Mouse (Mus musculus) embryonic stem cell, embryonic (primary cell): ENCODE results near the gene D630039A03Rik.

Source experiments
- CTCF ChIA-PET, 4 experiments: fragments of 300-600 bp in 2 of 4; fragments of 350-600 bp in 2 of 4; sonication (Branson Sonifier 250); formaldehyde crosslinking; loops; one replicate each; lab custom pipeline; 2022; ENCODE audit warnings: inconsistent platforms in 2 of 4; lab: Charles Lee
- POLR2A ChIA-PET, 4 experiments: fragments of 300-600 bp in 2 of 4; fragments of 350-600 bp in 2 of 4; sonication (Branson Sonifier 250); formaldehyde crosslinking; loops; one replicate each; lab custom pipeline; 2022; ENCODE audit warnings: antibody characterized with exemption in 4 of 4, inconsistent platforms in 1 of 4; lab: Charles Lee

The D630039A03Rik gene

GRCm38 (mm10) chr4:57947036-57947435 is 30.9 kb upstream of the D630039A03Rik start:
- ChIA-PET CTCF (interaction anchor here in 3 of 4 experiments (1.0 to 1.2 kb wide), 3 partner anchors 9 to 306 kb away, joined by 3 read pairs; partner anchors contain the start of gene Txn1 (in 1 of the 3)), POLR2A (interaction anchor here (0.7 to 4.0 kb wide), 19 partner anchors 9 to 1171 kb away, joined by 3 to 97 read pairs (median 5); partner anchors contain the start of genes Txn1 (in 3 of the 4) and D630039A03Rik (in 1 of the 4))

- ChIA-PET POLR2A (interaction anchor here in 3 of 4 experiments (0.6 to 9.3 kb wide), 16 partner anchors 9 to 713 kb away, joined by 3 to 108 read pairs (median 4); partner anchors contain the start of gene Txn1 (in 3 of the 3)), CTCF (no interaction called here)
Observed at GRCm38 (mm10) chr4:57942892-57943291, 26.8 kb upstream of the D630039A03Rik start.

GRCm38 (mm10) chr4:57940631-57941030 is 24.5 kb upstream of the D630039A03Rik start:
- ChIA-PET CTCF (interaction anchor here in 2 of 4 experiments (0.5 to 1.5 kb wide), 2 partner anchors 92 to 269 kb away, joined by 3 to 4 read pairs; no protein-coding TSS in a partner anchor), POLR2A (interaction anchor here (1.0 to 9.3 kb wide), 10 partner anchors 9 to 331 kb away, joined by 3 to 108 read pairs (median 5); partner anchors contain the start of gene Txn1 (in 4 of the 4))

- CTCF ChIA-PET, result no interaction called here
- POLR2A ChIA-PET, result interaction anchor here in 3 of 4 experiments (0.7 to 9.3 kb wide), 9 partner anchors 9 to 34 kb away, joined by 4 to 108 read pairs (median 9); partner anchors contain the start of gene Txn1 (in 3 of the 3)
Observed at GRCm38 (mm10) chr4:57937292-57937691, 21.2 kb upstream of the D630039A03Rik start.

- ChIA-PET CTCF (interaction anchor here in 1 of 4 experiments (1.3 kb wide), 1 partner anchor 482 kb away, joined by 3 read pairs; no protein-coding TSS in a partner anchor), POLR2A (interaction anchor here in 3 of 4 experiments (0.7 to 8.4 kb wide), 13 partner anchors 8 to 259 kb away, joined by 3 to 54 read pairs (median 5); partner anchors contain the start of gene Txn1 (in 3 of the 3))
Observed at GRCm38 (mm10) chr4:57934181-57934580, 18.1 kb upstream of the D630039A03Rik start.

GRCm38 (mm10) chr4:57930559-57931170 is 14.6 kb upstream of the D630039A03Rik start:
- ChIA-PET CTCF (interaction anchor here in 1 of 4 experiments (0.6 kb wide), 1 partner anchor 15 kb away, joined by 3 read pairs; no protein-coding TSS in a partner anchor), POLR2A (interaction anchor here in 3 of 4 experiments (0.6 to 8.4 kb wide), 6 partner anchors 10 to 158 kb away, joined by 3 to 54 read pairs (median 6); partner anchors contain the start of gene Txn1 (in 3 of the 3))

GRCm38 (mm10) chr4:57927464-57928205 is 11.5 kb upstream of the D630039A03Rik start:
- POLR2A ChIA-PET, result interaction anchor here in 3 of 4 experiments (0.6 to 8.4 kb wide), 8 partner anchors 8 to 442 kb away, joined by 3 to 54 read pairs (median 4); partner anchors contain the start of gene Txn1 (in 3 of the 3)
- CTCF ChIA-PET, result interaction anchor here in 2 of 4 experiments (0.6 to 1.1 kb wide), 2 partner anchors 8 to 417 kb away, joined by 3 to 16 read pairs; no protein-coding TSS in a partner anchor

- CTCF ChIA-PET, result interaction anchor here in 1 of 4 experiments (1.6 kb wide), 1 partner anchor 158 kb away, joined by 3 read pairs; no protein-coding TSS in a partner anchor
- POLR2A ChIA-PET, result interaction anchor here in 3 of 4 experiments (0.8 to 2.3 kb wide), 9 partner anchors 8 to 32 kb away, joined by 3 to 14 read pairs (median 5); partner anchors contain the start of genes Txn1 (in 3 of the 3) and D630039A03Rik (in 1 of the 3)
Observed at GRCm38 (mm10) chr4:57924556-57925071, 8.5 kb upstream of the D630039A03Rik start.

GRCm38 (mm10) chr4:57922171-57922570 is 6.1 kb upstream of the D630039A03Rik start:
- ChIA-PET POLR2A (interaction anchor here in 3 of 4 experiments (1.0 to 8.9 kb wide), 12 partner anchors 10 to 152 kb away, joined by 3 to 138 read pairs (median 4); partner anchors contain the start of gene Txn1 (in 3 of the 3)), CTCF (interaction anchor here in 1 of 4 experiments (1.5 kb wide), 1 partner anchor 33 kb away, joined by 3 read pairs; no protein-coding TSS in a partner anchor)

- POLR2A ChIA-PET, result interaction anchor here (0.5 to 8.9 kb wide), 66 partner anchors 8 to 1661 kb away, joined by 3 to 138 read pairs (median 5); partner anchors contain the start of genes Txn1 (in 4 of the 4), Ptpn3 (in 2 of the 4) and Hsdl2 (in 1 of the 4)
Observed at GRCm38 (mm10) chr4:57920522-57920921, 4.4 kb upstream of the D630039A03Rik start.

GRCm38 (mm10) chr4:57919494-57920423 is 3.7 kb upstream of the D630039A03Rik start:
- CTCF ChIA-PET, result interaction anchor here in 3 of 4 experiments (0.6 to 2.2 kb wide), 18 partner anchors 17 to 850 kb away, joined by 3 to 9 read pairs (median 4); no protein-coding TSS in a partner anchor
- POLR2A ChIA-PET, result interaction anchor here (0.5 to 8.9 kb wide), 77 partner anchors 9 to 1662 kb away, joined by 3 to 138 read pairs (median 5); partner anchors contain the start of genes Txn1 (in 4 of the 4), Ptpn3 (in 2 of the 4) and Hsdl2 (in 1 of the 4)

More at GRCm38 (mm10) chr4:57920522-57920921, 4.4 kb upstream of the D630039A03Rik start:
- CTCF ChIA-PET, result interaction anchor here in 3 of 4 experiments (0.6 to 2.2 kb wide), 13 partner anchors 8 to 809 kb away, joined by 3 to 9 read pairs (median 4); no protein-coding TSS in a partner anchor

- POLR2A ChIA-PET, result interaction anchor here in 3 of 4 experiments (0.6 to 8.9 kb wide), 16 partner anchors 8 to 336 kb away, joined by 3 to 130 read pairs (median 4); partner anchors contain the start of gene Txn1 (in 3 of the 3)
- CTCF ChIA-PET, result interaction anchor here in 1 of 4 experiments (1.1 to 1.8 kb wide), 2 partner anchors 11 to 465 kb away, joined by 3 to 4 read pairs; no protein-coding TSS in a partner anchor
Observed at GRCm38 (mm10) chr4:57916711-57917110, 614 bp upstream of the D630039A03Rik start.

GRCm38 (mm10) chr4:57915216-57915965 is 706 bp downstream of the D630039A03Rik start:
- ChIA-PET POLR2A (interaction anchor here in 3 of 4 experiments (0.8 to 8.9 kb wide), 10 partner anchors 9 to 222 kb away, joined by 3 to 130 read pairs (median 6); partner anchors contain the start of gene Txn1 (in 3 of the 3)), CTCF (interaction anchor here in 1 of 4 experiments (0.7 to 1.8 kb wide), 3 partner anchors 8 to 464 kb away, joined by 3 to 4 read pairs (median 3); no protein-coding TSS in a partner anchor)
